Mouse (Mus musculus): ENCODE measurements at regions not wholly inside any gene's neighbourhood (a gene's known extent, or its start where the extent isn't known, plus 50 kb on each side); places are given as distances from the start of the nearest gene placed in this dataset.

DNA sequence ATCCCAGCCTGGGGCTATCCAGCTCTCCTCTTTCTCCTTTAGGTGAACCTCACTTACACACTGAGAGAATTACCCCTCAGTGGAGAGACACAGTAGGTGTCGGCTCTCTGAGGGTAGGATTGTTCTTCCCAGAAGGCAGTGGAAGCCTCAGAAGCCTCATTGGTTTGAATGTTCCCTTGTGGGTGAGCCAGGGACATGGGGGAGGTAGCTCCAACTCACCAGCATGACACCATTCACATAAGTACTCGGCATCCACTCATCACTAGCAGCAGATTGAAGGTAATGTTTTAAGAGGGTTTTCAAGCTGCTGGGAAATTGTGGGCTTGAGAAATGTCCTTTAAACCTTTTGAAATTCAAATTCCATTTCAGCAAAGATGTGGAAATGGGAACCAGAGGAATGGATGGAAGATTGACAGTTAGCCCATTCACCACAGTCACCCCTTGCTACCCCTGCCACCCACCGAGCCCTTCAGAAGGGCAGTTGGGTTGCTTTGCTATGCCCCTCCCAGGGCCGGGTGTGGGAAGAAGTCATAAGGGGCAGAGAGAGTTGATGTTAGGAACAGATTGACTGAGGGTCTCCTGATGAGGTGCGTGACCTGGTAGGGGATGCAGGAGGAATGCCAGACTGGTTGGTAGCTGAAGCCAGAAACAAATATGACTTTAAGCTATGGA is 310.0 kb upstream of the Epha4 start:
- TF ChIP-seq CTCF (IDR thresholded peaks at IDR 0.05; ENCODE audit: control insufficient read depth, insufficient read depth, insufficient replicate concordance, low read depth, low read length) (no peak), POLR2A (IDR thresholded peaks at IDR 0.05; ENCODE audit: control insufficient read depth, low read depth, low read length) (no peak)
